Mouse (Mus musculus): Measurements from ENCODE around the gene Dlat. TPM values are rescaled to one million over a fixed set of nuclear protein-coding genes. Genes with fewer than 3 reads are reported as not detected.
A peak's percentile ranks its signal among the peaks of the same experiment; 100 is the strongest.
"Not testable (repeated sequence)": the region's sequence is repeated elsewhere in the genome, so short reads cannot be mapped to it uniquely, and the experiment has no call there.

The Dlat gene
- total RNA-seq, 1 experiment from 2014 or later: 30.7 TPM

GRCm38 (mm10) chr9:50667579-50668498, 8.3 kb upstream of the Dlat start:
- ATAC-seq (replicated peaks in 1 of 2; ENCODE audit: insufficient read depth in 1 of 2, low FRiP score in 2 of 2, low TSS enrichment in 1 of 2, low read depth in 1 of 2, poor library complexity in 2 of 2, severe bottlenecking in 2 of 2): no peak

DNA sequence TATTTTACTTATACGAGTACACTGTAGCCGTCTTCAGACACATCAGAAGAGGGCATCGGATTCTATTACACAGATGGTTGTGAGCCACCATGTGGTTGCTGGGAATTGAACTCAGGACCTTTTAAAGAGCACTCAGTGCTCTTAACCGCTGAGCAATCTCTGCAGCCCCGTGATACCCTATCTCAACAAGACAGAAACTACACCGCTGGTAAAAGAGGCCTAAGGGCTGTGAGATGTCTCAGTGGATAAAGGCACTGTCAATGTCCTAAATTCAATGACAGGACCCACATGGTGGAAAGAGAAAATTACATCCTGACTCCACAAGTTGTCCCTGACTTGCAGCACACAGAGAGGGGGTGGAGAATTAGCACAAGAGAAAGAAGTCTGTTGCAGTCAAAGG, 6.9 kb upstream of the Dlat start:
- ATAC-seq (replicated peaks in 1 of 2; ENCODE audit: insufficient read depth in 1 of 2, low FRiP score in 2 of 2, low TSS enrichment in 1 of 2, low read depth in 1 of 2, poor library complexity in 2 of 2, severe bottlenecking in 2 of 2): no peak

GRCm38 (mm10) chr9:50664826-50665225, 5.2 kb upstream of the Dlat start:
- no peak for ATAC-seq (replicated peaks in 1 of 2; ENCODE audit: insufficient read depth in 1 of 2, low FRiP score in 2 of 2, low TSS enrichment in 1 of 2, low read depth in 1 of 2, poor library complexity in 2 of 2, severe bottlenecking in 2 of 2)

- ATAC-seq (replicated peaks in 1 of 2; ENCODE audit: insufficient read depth in 1 of 2, low FRiP score in 2 of 2, low TSS enrichment in 1 of 2, low read depth in 1 of 2, poor library complexity in 2 of 2, severe bottlenecking in 2 of 2): no peak; a peak in 1 of 4 replicates
Measured at GRCm38 (mm10) chr9:50660431-50660830, 851 bp upstream of the Dlat start.

- 0 out of 4 replicates have a peak, but pooled peaks of 1 of the 2 experiments have one; percentile 8 for ATAC-seq (replicated peaks in 1 of 2; ENCODE audit: insufficient read depth in 1 of 2, low FRiP score in 2 of 2, low TSS enrichment in 1 of 2, low read depth in 1 of 2, poor library complexity in 2 of 2, severe bottlenecking in 2 of 2)
Measured at GRCm38 (mm10) chr9:50658941-50659388, 615 bp downstream of the Dlat start.

- no peak for ATAC-seq (replicated peaks in 1 of 2; ENCODE audit: insufficient read depth in 1 of 2, low FRiP score in 2 of 2, low TSS enrichment in 1 of 2, low read depth in 1 of 2, poor library complexity in 2 of 2, severe bottlenecking in 2 of 2)
Measured at GRCm38 (mm10) chr9:50658391-50658790, 1.2 kb downstream of the Dlat start.

GRCm38 (mm10) chr9:50650503-50650902, 9.1 kb downstream of the Dlat start:
- ATAC-seq (replicated peaks in 1 of 2; ENCODE audit: insufficient read depth in 1 of 2, low FRiP score in 2 of 2, low TSS enrichment in 1 of 2, low read depth in 1 of 2, poor library complexity in 2 of 2, severe bottlenecking in 2 of 2): no peak

DNA sequence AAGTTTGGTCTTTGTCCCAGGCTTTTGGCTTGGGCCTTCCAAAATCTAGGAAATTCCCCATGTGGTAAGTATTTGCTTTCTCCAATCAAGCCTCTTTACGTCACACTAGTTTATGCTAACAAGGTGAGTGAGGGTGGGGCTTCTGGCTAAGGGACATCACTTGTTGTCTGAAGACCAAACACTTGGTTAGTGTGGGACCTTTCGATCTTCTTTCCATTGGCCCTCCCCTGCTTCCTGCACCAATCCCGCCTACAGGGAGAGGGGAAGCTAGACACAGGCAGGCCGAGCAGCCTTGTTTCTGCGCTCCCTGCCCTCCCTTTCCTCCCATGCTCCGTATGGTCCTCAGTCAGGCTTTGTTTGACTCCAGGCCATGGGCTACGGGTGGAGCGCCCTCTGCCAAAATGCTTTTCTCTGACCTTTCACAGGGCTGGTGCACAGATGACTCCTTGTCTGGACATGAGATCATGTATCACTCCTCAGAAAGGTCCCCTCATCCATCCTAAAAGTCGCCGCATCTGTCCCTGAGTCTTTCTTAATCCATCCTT, 12.7 kb downstream of the Dlat start:
- ATAC-seq (replicated peaks in 1 of 2; ENCODE audit: insufficient read depth in 1 of 2, low FRiP score in 2 of 2, low TSS enrichment in 1 of 2, low read depth in 1 of 2, poor library complexity in 2 of 2, severe bottlenecking in 2 of 2): no peak

DNA sequence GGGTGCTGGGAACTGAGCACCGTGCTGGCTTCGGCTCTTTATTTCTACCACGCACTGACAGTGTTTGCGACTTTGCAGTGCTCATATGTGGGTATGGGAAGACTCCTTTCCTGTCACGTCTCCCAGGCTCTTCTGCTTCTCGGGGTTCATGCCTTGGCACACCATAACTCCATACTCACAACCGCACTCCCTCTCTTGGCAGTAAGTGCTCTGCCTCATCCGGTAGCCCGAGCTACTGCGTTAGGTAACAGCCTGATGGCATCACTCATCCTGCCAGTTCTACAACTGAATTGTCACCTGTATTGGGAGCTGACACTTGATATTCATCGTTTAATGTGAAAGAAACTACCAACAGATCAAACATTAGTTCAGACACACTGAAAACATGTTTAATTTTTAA, 25.3 kb downstream of the Dlat start:
- no peak for ATAC-seq (replicated peaks in 1 of 2; ENCODE audit: insufficient read depth in 1 of 2, low FRiP score in 2 of 2, low TSS enrichment in 1 of 2, low read depth in 1 of 2, poor library complexity in 2 of 2, severe bottlenecking in 2 of 2)

DNA sequence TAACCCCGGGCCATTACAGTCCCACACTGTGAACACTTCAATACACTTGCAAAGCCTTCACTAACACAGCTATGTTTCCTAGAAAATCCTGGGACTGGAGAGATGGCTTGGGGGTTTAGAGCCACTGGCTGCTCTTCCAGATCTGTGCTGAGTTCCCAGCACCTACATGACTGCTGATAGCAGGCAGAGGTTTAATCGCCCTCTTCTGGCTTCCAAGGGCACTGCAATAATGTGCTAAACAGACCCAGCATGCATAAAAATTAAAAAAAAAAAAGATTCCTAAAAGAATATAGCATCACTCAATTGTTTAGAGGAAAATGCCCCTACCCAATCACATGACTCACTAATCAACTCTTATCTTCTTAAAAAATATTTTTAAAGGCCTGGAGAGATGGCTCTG, 26.5 kb downstream of the Dlat start:
- 0 out of 4 replicates have a peak, but pooled peaks of 1 of the 2 experiments have one; percentile 37 for ATAC-seq (replicated peaks in 1 of 2; ENCODE audit: insufficient read depth in 1 of 2, low FRiP score in 2 of 2, low TSS enrichment in 1 of 2, low read depth in 1 of 2, poor library complexity in 2 of 2, severe bottlenecking in 2 of 2)

- no peak for ATAC-seq (replicated peaks in 1 of 2; ENCODE audit: insufficient read depth in 1 of 2, low FRiP score in 2 of 2, low TSS enrichment in 1 of 2, low read depth in 1 of 2, poor library complexity in 2 of 2, severe bottlenecking in 2 of 2)
Measured at GRCm38 (mm10) chr9:50632016-50632688, 27.4 kb downstream of the Dlat start.

GRCm38 (mm10) chr9:50630903-50631302, 28.7 kb downstream of the Dlat start:
- not testable (repeated sequence) for ATAC-seq (replicated peaks in 1 of 2; ENCODE audit: insufficient read depth in 1 of 2, low FRiP score in 2 of 2, low TSS enrichment in 1 of 2, low read depth in 1 of 2, poor library complexity in 2 of 2, severe bottlenecking in 2 of 2)

DNA sequence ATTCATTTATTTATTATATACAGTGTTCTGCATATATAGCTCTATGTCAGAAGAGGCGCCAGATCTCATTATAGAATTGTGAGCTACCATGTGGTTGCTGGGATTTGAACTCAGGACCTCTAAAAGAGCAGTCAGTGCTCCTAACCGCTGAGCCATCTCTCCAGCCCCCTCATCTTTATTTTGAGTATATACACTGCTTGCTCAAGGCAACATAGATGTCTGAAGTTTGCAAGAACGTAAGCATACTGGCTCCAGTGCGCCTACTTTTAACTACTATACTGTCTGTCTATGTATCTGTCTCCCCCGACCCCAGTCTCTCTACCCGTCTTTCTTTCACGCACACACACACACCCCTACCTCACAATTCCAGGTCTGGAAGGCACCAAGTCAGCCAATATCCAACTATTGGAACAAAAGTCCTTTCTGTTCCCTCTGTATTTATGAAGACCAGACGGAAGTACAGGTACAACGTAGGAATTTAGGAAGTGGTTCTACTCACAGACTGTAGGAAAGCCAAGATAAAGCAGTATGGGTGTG, 41.7 kb downstream of the Dlat start:
- no peak for ATAC-seq (replicated peaks in 1 of 2; ENCODE audit: insufficient read depth in 1 of 2, low FRiP score in 2 of 2, low TSS enrichment in 1 of 2, low read depth in 1 of 2, poor library complexity in 2 of 2, severe bottlenecking in 2 of 2)

DNA sequence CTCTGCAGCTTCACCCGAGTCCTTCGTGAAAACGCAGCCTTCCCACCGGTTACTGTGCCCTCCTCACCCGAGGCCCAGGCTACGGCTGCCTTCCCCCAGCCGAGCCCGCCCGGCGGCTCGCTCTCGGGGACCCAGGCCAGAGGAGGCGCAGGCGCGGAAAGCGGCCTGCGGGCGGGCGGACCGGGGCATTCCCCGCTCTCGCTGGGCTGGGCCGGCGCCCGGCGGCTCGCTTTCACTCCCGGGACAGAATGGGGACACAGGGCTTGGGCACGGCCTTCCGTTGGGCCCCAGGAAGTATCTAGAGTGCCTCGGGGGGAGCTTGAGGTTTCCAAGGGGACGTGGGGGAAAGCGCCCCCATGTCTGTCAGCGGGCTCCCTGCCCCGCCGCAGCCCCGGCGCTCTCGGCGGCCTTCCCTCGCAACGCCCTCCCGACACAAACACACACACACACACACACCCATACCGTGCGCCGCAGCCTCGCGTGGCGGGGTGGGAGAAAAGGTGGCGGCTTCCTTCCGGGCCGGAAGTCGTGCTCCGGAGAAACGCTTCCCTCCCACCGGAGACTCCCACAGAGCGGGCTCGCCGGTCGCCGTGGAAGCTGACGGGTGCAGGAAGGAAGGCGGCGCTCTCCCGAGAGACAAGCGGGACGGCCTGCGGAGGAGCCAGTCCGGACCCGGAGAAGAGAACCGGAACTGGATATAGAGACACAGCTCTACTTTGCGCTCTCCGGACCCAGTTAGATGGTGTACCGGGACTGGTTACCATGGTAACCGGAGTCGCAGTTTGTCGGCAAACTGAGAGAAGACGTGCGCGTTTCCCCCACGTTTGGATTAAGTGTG, 42.6 kb downstream of the Dlat start, which contains the start of the genes Pih1d2 and Nkapd1:
Pih1d2 (plus strand) TSS at position 556 of the 838 bp plus-strand sequence.
Nkapd1 (minus strand) TSS at position 699 of the 838 bp plus-strand sequence.
- ATAC-seq (replicated peaks in 1 of 2; ENCODE audit: insufficient read depth in 1 of 2, low FRiP score in 2 of 2, low TSS enrichment in 1 of 2, low read depth in 1 of 2, poor library complexity in 2 of 2, severe bottlenecking in 2 of 2): peak; percentile 84 to 92

DNA sequence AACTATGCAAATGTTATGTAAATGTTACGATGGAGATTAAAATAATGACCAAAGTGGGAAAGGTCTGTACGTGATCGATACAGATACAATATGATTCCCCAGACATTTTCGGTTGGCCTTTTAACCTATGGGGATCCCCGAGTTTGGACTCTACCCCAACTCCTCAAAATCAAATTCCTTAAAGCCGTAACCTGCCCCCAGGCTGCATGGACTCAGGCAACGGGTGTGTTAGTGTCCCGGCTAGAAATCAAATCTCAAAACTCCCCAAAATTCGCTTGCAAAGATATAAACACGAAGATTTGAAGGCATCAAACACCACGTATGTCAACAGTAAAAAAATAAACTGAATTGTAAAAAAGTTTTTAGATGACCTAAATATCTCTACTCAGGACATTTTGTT, 43.4 kb downstream of the Dlat start:
- ATAC-seq (replicated peaks in 1 of 2; ENCODE audit: insufficient read depth in 1 of 2, low FRiP score in 2 of 2, low TSS enrichment in 1 of 2, low read depth in 1 of 2, poor library complexity in 2 of 2, severe bottlenecking in 2 of 2): no peak

GRCm38 (mm10) chr9:50612115-50612514, 47.5 kb downstream of the Dlat start:
- no peak for ATAC-seq (replicated peaks in 1 of 2; ENCODE audit: insufficient read depth in 1 of 2, low FRiP score in 2 of 2, low TSS enrichment in 1 of 2, low read depth in 1 of 2, poor library complexity in 2 of 2, severe bottlenecking in 2 of 2)

DNA sequence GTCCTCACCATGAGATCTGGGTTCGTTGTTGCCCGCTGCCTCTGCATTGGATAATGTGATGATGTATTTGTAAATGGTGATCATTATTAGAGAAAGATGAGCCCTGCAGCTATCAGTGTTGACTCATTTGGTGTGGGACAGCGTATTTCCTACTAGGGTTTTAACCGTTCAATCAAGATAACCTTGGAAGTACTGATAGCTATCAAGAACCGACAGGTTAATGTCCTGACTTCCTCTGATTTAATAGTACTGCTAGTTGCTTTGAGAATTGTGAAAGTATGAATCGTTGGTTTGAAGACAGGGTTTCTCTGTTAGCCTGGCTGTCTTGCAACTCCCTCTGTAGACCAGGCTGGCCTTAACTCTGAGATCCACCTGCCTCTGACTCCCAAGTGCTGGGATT, 55.2 kb downstream of the Dlat start:
- ATAC-seq (replicated peaks in 1 of 2; ENCODE audit: insufficient read depth in 1 of 2, low FRiP score in 2 of 2, low TSS enrichment in 1 of 2, low read depth in 1 of 2, poor library complexity in 2 of 2, severe bottlenecking in 2 of 2): no peak

All from hematopoietic stem cell, adult 5-6 weeks (primary cell).